Mouse (Mus musculus) E14TG2a.4 (cell line): Measurements from ENCODE around the gene Pou2f1.

Experiments used
- CTCF ChIP-seq: conservative IDR thresholded peaks from 2 replicates; pipeline ENCODE4 v1.5.1; 2014; ENCODE audit warnings: low read length
- NANOG ChIP-seq: IDR thresholded peaks from 2 replicates; pipeline ENCODE4 v1.6.1; 2014; ENCODE audit warnings: borderline replicate concordance, low read length, mixed read lengths

DNA sequence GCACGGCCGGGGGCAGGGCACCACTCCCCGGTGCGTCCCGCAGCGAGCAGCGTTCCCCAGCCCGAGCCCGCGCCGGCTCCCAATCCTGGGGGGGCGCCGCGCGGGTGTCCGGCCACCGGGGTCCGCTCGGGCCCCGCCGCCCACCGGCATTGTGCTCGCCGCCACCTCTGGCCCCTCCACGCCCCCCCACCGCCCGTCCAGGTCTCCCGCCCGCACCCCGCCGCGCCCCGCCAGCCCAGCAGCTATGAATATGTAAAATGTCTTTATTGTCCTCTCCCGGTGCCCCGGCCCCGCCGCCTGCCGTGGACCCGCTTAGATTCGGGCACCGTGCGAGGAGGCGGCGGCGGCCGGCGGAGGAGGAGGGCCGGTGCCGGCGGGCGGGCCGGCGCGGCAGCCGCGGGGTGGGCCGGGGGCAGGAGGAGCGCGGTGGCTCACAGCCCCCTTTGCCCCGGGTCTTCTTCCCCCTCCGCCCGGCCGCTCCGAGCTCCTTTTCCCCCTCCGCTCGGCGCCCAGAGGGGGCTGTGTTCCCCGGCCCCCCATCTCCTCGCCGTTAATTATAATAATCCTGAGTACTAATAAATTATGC is 481 bp downstream of the Pou2f1 start:
- TF ChIP-seq NANOG: no peak
- no peak for TF ChIP-seq CTCF
